Mouse (Mus musculus) left cerebral cortex, adult 2 months (tissue): ENCODE data around the gene Gtf3c5. TPM values are rescaled to one million over a fixed set of nuclear protein-coding genes. Genes with fewer than 3 reads are reported as not detected.
A peak's percentile ranks its signal among the peaks of the same experiment; 100 is the strongest.

ENCODE experiments used
- DNase-seq, 2 experiments: peaks; one replicate each; pipeline ENCODE4 v3.0.0; 2021 to 2022; ENCODE audit warnings: low spot score in 2 of 2, mixed read lengths in 1 of 2; ENCODE audit errors: extremely low spot score in 1 of 2
- H3K27ac ChIP-seq: fragments of 200-600 bp; 2 replicates; pipeline ENCODE4 v1.8.1; 2022
- H3K4me3 ChIP-seq: fragments of 200-600 bp; 2 replicates; pipeline ENCODE4 v1.8.1; 2022
- CTCF ChIP-seq: fragments of 200-600 bp; IDR thresholded peaks from 2 replicates; pipeline ENCODE4 v1.8.1; 2022; ENCODE audit warnings: antibody characterized with exemption, mild to moderate bottlenecking, moderate library complexity
- intact Hi-C: fragments of 180-260 bp; cut with DNase I; formaldehyde crosslinking; loops from one replicate; pipeline ENCODE4 v1.15.1; 2025
- microRNA-seq, 2 experiments: library from miRNA; unstranded; fragments of <30 nt; microRNA quantifications; one replicate each; pipeline ENCODE4 v1.2.0; 2021
- total RNA-seq, 2 experiments: library from RNA; stranded (reverse); gene quantifications; 2 replicates each; pipeline ENCODE4 v1.2.3; 2021

Gene Gtf3c5
- total RNA-seq, 2 experiments from 2014 or later: 18.3 TPM

- no peak for TF ChIP-seq CTCF
- H3K4me3 ChIP-seq: no peak overlapping the region
- intact Hi-C loops: no loop called here
- no peak overlapping the region for H3K27ac ChIP-seq
- no peak for DNase-seq
These were observed 55.9 kb downstream of the Gtf3c5 start for GRCm38 (mm10) chr2:28527436-28528353.

DNA sequence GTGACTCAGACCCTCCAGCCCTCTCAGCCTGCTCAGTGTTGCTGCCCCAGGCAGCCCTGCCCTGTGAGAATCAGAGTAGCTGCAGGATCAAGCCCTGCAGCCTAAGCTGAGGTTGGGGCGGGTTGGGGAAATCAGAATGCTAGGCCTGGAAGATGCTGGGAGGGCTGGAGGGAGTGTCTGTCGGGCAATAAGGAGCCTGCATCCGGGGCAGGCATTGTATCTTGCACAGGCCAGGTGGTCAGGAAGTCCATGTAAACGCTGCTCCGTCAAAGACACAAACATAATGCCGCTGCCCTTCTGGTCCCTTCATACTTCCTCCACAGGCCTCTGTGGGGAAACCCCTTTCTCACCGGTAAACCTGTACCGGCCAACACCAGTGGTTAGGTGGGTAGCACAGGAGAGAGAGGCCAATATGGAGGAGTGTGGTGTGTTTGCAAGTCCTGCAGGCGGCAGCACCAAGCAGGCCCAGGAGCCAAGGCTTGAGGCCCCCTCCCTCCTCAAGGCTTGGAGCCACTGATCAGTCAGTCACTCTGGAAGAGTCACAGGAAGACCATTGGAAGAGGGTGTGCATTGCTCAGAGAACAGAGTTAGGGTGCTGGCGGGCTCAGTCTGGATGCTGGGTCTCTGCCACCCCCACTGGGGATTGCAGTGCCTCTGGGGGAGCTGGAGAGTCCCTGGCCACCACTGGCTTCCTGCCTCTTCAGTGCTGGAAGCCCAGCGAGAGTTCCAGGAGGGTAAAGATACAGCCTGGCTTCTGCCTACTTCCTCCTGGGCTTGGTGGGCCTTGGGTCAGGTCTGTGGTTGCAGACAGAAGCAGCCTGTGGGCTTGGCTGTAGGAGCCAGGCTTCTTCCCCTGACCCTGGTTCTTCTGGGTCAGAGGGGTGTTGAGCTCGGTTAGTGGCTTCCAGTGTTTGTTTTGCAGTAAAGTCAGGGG is 57.3 kb downstream of the Gtf3c5 start:
- H3K4me3 ChIP-seq: no peak overlapping the region
- peak; percentile 37 for TF ChIP-seq CTCF
- peak overlapping the region; percentile 85 for H3K27ac ChIP-seq
- DNase-seq: peak in 1 of 2 experiments; percentile 14
- intact Hi-C loops: no loop called here

- Histone ChIP-seq H3K4me3 (no peak overlapping the region), H3K27ac (peak overlapping the region; percentile 85)
- TF ChIP-seq CTCF: no peak
- intact Hi-C loops: no loop called here
- peak; percentile 28 to 58 for DNase-seq
These were observed 58.2 kb downstream of the Gtf3c5 start for GRCm38 (mm10) chr2:28525219-28525942.

- DNase-seq: no peak
- no peak for TF ChIP-seq CTCF
- Histone ChIP-seq H3K27ac (peak overlapping the region; percentile 85), H3K4me3 (no peak overlapping the region)
- intact Hi-C loops: no loop called here
These were observed 59.1 kb downstream of the Gtf3c5 start for GRCm38 (mm10) chr2:28524406-28524805.

GRCm38 (mm10) chr2:28523643-28524117 is 59.9 kb downstream of the Gtf3c5 start:
- DNase-seq: peak; percentile 86
- no peak for TF ChIP-seq CTCF
- no peak overlapping the region for H3K4me3 ChIP-seq
- intact Hi-C loops: loop anchor here (1.0 kb wide), 1 partner anchor 10 kb away; no protein-coding TSS in a partner anchor
- peak overlapping the region; percentile 87 for H3K27ac ChIP-seq

DNA sequence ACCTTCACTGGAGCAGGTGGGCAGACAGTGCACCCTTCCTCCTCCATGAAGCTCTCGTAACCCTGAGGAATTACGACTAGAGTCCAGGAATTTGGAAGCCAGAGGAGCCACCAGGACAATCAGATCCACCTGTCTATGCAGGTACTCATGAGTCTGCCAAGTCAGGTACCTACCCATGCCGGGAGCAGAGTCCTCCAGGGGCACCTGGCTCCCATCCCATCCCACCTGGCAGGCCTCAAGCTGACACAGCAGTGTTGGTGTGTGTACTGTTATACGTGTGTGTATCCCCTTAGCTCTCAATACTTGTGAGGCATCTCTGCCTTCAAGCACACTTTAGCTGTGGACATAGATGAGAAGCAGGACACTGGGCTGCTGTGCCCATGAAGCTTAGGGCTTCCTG is 61.4 kb downstream of the Gtf3c5 start:
- no peak overlapping the region for H3K4me3 ChIP-seq
- no peak for TF ChIP-seq CTCF
- no peak for DNase-seq
- intact Hi-C loops: no loop called here
- H3K27ac ChIP-seq: peak overlapping the region; percentile 87

GRCm38 (mm10) chr2:28521571-28522151 is 61.9 kb downstream of the Gtf3c5 start:
- DNase-seq: peak; percentile 44 to 73
- intact Hi-C loops: no loop called here
- TF ChIP-seq CTCF: no peak
- Histone ChIP-seq H3K4me3 (no peak overlapping the region), H3K27ac (peak overlapping the region; percentile 87)

- intact Hi-C loops: no loop called here
- Histone ChIP-seq H3K27ac (peak overlapping the region; percentile 87), H3K4me3 (no peak overlapping the region)
- TF ChIP-seq CTCF: no peak
- no peak for DNase-seq
These were observed 63.0 kb downstream of the Gtf3c5 start for GRCm38 (mm10) chr2:28520581-28520980.

- H3K4me3 ChIP-seq: peak overlapping the region; percentile 11; the same call in 1 of the 2 replicates
- peak overlapping the region; percentile 83 for H3K27ac ChIP-seq
- no peak for TF ChIP-seq CTCF
- DNase-seq: peak; percentile 63 to 78
- intact Hi-C loops: no loop called here
These were observed 65.3 kb downstream of the Gtf3c5 start for GRCm38 (mm10) chr2:28518231-28518630.

DNA sequence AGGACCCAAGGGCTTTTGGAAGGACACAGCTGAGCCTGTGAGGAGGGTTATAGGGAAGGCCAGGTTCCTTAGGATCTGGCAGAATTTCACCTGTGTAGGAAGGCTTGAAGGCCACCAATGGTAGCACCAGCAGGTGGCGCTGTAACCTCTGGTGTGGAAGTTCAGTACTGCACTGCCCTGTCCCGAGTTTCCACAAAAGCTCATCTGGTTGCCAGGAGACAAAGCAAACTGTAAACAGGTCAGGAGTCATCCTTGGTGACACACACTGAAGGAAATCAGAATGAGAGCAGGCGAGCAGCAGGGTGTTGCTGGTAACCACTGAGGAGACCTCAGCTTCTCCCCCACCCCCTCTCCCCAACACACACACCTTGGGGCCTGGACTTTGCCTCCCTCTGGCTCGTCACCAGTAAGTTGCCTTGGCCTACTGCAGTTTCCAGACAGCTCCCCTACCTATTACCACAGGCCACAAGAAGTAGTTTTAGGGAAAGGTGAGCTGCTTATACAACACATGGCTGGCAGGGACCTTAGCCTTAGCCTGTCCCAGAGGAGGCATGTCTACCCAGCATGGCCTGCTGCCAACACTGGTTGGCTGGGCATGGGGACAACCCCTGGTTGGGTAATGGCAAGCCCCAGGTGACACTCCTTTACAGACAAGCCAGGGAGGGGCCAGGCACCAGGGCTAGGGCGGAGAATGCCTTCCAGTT is 66.2 kb downstream of the Gtf3c5 start:
- peak; percentile 83 for TF ChIP-seq CTCF
- peak; percentile 67 to 72 for DNase-seq
- Histone ChIP-seq H3K4me3 (no peak overlapping the region), H3K27ac (peak overlapping the region; percentile 83)
- intact Hi-C loops: loop anchor here (1.0 kb wide), 1 partner anchor 31 kb away; no protein-coding TSS in a partner anchor

Small RNAs within 50 kb of the gene (microRNA-seq; reads per million reads assigned to microRNA genes)
- gene Gm22824: 0 reads per million in 2 experiments

Other genes with a start within 250 kb of the Gtf3c5 start
- 10 to 100 TPM; 27.9 TPM for gene Ppp1r26, start 137.0 kb downstream of the Gtf3c5 start, total RNA-seq
- 1 to 10 TPM; 4.2 TPM for gene 1700007K13Rik, start 117.4 kb downstream of the Gtf3c5 start, total RNA-seq
- gene Mrps2, start 115.7 kb downstream of the Gtf3c5 start, total RNA-seq: 10 to 100 TPM; 36.1 to 36.8 TPM
- 1 to 10 TPM; 1.8 to 2.9 TPM for gene Gbgt1, start 86.9 kb downstream of the Gtf3c5 start, total RNA-seq
- 1 to 10 TPM in 1 of 2 experiments, not detected in 1; 1.9 TPM for gene Gm10134, start 77.7 kb downstream of the Gtf3c5 start, total RNA-seq
- 10 to 100 TPM; 81.1 to 92.6 TPM for gene Ralgds, start 70.6 kb downstream of the Gtf3c5 start, total RNA-seq
- not detected for gene Cel, start 20.3 kb downstream of the Gtf3c5 start, total RNA-seq
- gene Gfi1b, start 38.2 kb upstream of the Gtf3c5 start, total RNA-seq: not detected
- gene Tsc1, start 57.5 kb upstream of the Gtf3c5 start, total RNA-seq: 10 to 100 TPM; 53.8 to 57.2 TPM
- not detected for gene Spaca9, start 116.0 kb upstream of the Gtf3c5 start, total RNA-seq
- gene Ak8, start 116.4 kb upstream of the Gtf3c5 start, total RNA-seq: 1 to 10 TPM; 1.1 to 1.7 TPM